In genomic region chr9:25487446-25488110, GRCm38 (mm10) we compare ENCODE assay signal across 8 mouse cellular contexts. TPM values are rescaled to one million over a fixed set of nuclear protein-coding genes. Genes with fewer than 3 reads are reported as not detected.
DNase-seq lines count a peak whose midpoint lies in the region; ATAC-seq and TF ChIP-seq lines count a peak whose summit lies in the region.

No protein-coding gene starts in this region.

- no peak for TF ChIP-seq CTCF in stomach, postnatal 0 days (IDR thresholded peaks at IDR 0.05; ENCODE audit: low read depth)
- TF ChIP-seq CTCF in kidney, postnatal 0 days (IDR thresholded peaks at IDR 0.05; ENCODE audit: low read depth): no peak

- TF ChIP-seq EP300 in stomach, postnatal 0 days (optimal IDR thresholded peaks at IDR 0.05): no peak

- no peak overlapping the region for H3K9ac ChIP-seq in heart, embryonic 11.5 days (ENCODE audit: low read depth, low read length)
- 0 out of 2 replicates have a peak overlapping the region, but pooled peaks have one; percentile 28 for H3K9ac ChIP-seq in stomach, embryonic 16.5 days (ENCODE audit: low read length)
- no peak overlapping the region for H3K9ac ChIP-seq in stomach, postnatal 0 days (ENCODE audit: low read length)
- no peak overlapping the region for H3K9ac ChIP-seq in kidney, postnatal 0 days (ENCODE audit: low read depth, low read length)

- 61% methylated on average over 12 of the region's 12 CpGs for WGBS in heart, embryonic 11.5 days (ENCODE audit: insufficient replicate concordance)
- WGBS in stomach, embryonic 16.5 days: 46% methylated on average over 12 of the region's 12 CpGs
- 49% methylated on average over 12 of the region's 12 CpGs for WGBS in stomach, postnatal 0 days
- 19% methylated on average over 12 of the region's 12 CpGs for WGBS in kidney, postnatal 0 days

- H3K9me3 ChIP-seq in heart, embryonic 11.5 days (replicated peaks; ENCODE audit: control insufficient read depth, low read length): no peaks in the 10 kb centered on the region
- no peaks in the 10 kb centered on the region for H3K9me3 ChIP-seq in stomach, embryonic 16.5 days (replicated peaks; ENCODE audit: control insufficient read depth, low read length)
- H3K9me3 ChIP-seq in stomach, postnatal 0 days (ENCODE audit: control insufficient read depth, low read length): no peaks in the 10 kb centered on the region
- no peaks in the 10 kb centered on the region for H3K9me3 ChIP-seq in kidney, postnatal 0 days (replicated peaks; ENCODE audit: low read length)

- H3K27me3 ChIP-seq in heart, embryonic 11.5 days (ENCODE audit: control insufficient read depth, insufficient read depth, low read length): no peaks in the 10 kb centered on the region
- no peaks in the 10 kb centered on the region for H3K27me3 ChIP-seq in stomach, embryonic 16.5 days (ENCODE audit: control insufficient read depth, insufficient read depth, low read length)
- H3K27me3 ChIP-seq in stomach, postnatal 0 days (ENCODE audit: control insufficient read depth, insufficient read depth, low read length): no peaks in the 10 kb centered on the region
- no peaks in the 10 kb centered on the region for H3K27me3 ChIP-seq in kidney, postnatal 0 days (ENCODE audit: insufficient read depth, low read length)

- peak; percentile 74 to 80 for DNase-seq in heart, adult 18-20 months
- no peak for DNase-seq in stomach, postnatal 0 days (ENCODE audit: low spot score)
- peak; percentile 86 for DNase-seq in kidney, postnatal 0 days (ENCODE audit: low spot score)
- DNase-seq in MN1 (ENCODE audit: low spot score): no peak
- DNase-seq in left cerebral cortex, adult 11 months (ENCODE audit: low spot score): no peak

- no peak for ATAC-seq in heart, embryonic 11.5 days (replicated peaks; ENCODE audit: insufficient number of reproducible peaks, low FRiP score, low TSS enrichment)
- no peak for ATAC-seq in stomach, embryonic 16.5 days (ENCODE audit: insufficient read depth, low FRiP score)
- no peak for ATAC-seq in stomach, postnatal 0 days (ENCODE audit: low FRiP score, low TSS enrichment)
- peak; percentile 65 for ATAC-seq in kidney, postnatal 0 days (replicated peaks; ENCODE audit: low FRiP score, low read depth)
- ATAC-seq in megakaryocyte progenitor cell, adult 5-6 weeks (replicated peaks; ENCODE audit: poor library complexity): no peak

- no peak overlapping the region for H3K27ac ChIP-seq in heart, embryonic 11.5 days (ENCODE audit: low read depth, low read length)
- H3K27ac ChIP-seq in stomach, embryonic 16.5 days (ENCODE audit: low read length): no peak overlapping the region
- H3K27ac ChIP-seq in stomach, postnatal 0 days (replicated peaks): no peak overlapping the region
- H3K27ac ChIP-seq in kidney, postnatal 0 days: 0 out of 2 replicates have a peak overlapping the region, but pooled peaks have one; percentile 13

- no peak overlapping the region for H3K4me2 ChIP-seq in heart, embryonic 11.5 days
- no peak overlapping the region for H3K4me2 ChIP-seq in stomach, embryonic 16.5 days (ENCODE audit: low read depth, low read length)
- H3K4me2 ChIP-seq in stomach, postnatal 0 days (replicated peaks; ENCODE audit: low read depth): no peak overlapping the region
- 0 out of 2 replicates have a peak overlapping the region, but pooled peaks have one; percentile 25 for H3K4me2 ChIP-seq in kidney, postnatal 0 days (ENCODE audit: low read length)

- no peaks in the 10 kb centered on the region for H3K36me3 ChIP-seq in heart, embryonic 11.5 days (ENCODE audit: control insufficient read depth, insufficient read depth, low read length)
- H3K36me3 ChIP-seq in stomach, embryonic 16.5 days (ENCODE audit: control insufficient read depth, insufficient read depth, low read length): no peaks in the 10 kb centered on the region
- H3K36me3 ChIP-seq in stomach, postnatal 0 days (ENCODE audit: control insufficient read depth, insufficient read depth, low read length): no peaks in the 10 kb centered on the region
- H3K36me3 ChIP-seq in kidney, postnatal 0 days (ENCODE audit: insufficient read depth, low read length): no peaks in the 10 kb centered on the region

- peaks cover 55% of the 10 kb centered on the region for H3K4me1 ChIP-seq in heart, embryonic 11.5 days (ENCODE audit: control insufficient read depth, insufficient read depth, low read length)
- H3K4me1 ChIP-seq in stomach, embryonic 16.5 days (ENCODE audit: control insufficient read depth, insufficient read depth, low read length): peaks cover 44% of the 10 kb centered on the region
- H3K4me1 ChIP-seq in stomach, postnatal 0 days (replicated peaks; ENCODE audit: control insufficient read depth, insufficient read depth): peaks cover 12% of the 10 kb centered on the region
- peaks cover 14% of the 10 kb centered on the region for H3K4me1 ChIP-seq in kidney, postnatal 0 days (replicated peaks; ENCODE audit: insufficient read depth, low read length)

- H3K4me3 ChIP-seq in heart, embryonic 11.5 days (ENCODE audit: low read depth, low read length): no peak overlapping the region
- H3K4me3 ChIP-seq in stomach, embryonic 16.5 days (replicated peaks; ENCODE audit: low read length): no peak overlapping the region
- H3K4me3 ChIP-seq in stomach, postnatal 0 days (ENCODE audit: low read depth, low read length): no peak overlapping the region
- no peak overlapping the region for H3K4me3 ChIP-seq in kidney, postnatal 0 days (replicated peaks; ENCODE audit: low read depth, low read length)

RNA-seq across cellular contexts. Expression of gene Eepd1, which starts 6.2 kb away (rescaled TPM):
- total RNA-seq in heart, adult 18-20 months (2021): 10 to 100 TPM; 21.5 to 25.5 TPM
- 20.9 and 21.5 TPM in 2 replicates for polyA plus RNA-seq in heart, embryonic 11.5 days (2014; fragmentation: Nextera tagmentation; extraction: Ambion mirVana)
- 14.9 and 16.0 TPM in 2 replicates for polyA plus RNA-seq in stomach, embryonic 16.5 days (2015; fragmentation: Nextera tagmentation; extraction: Ambion mirVana)
- 16.8 and 17.8 TPM in 2 replicates for polyA plus RNA-seq in stomach, postnatal 0 days (2015; fragmentation: Nextera tagmentation; extraction: Ambion mirVana)
- polyA plus RNA-seq in kidney, postnatal 0 days (2015; fragmentation: Nextera tagmentation; extraction: Ambion mirVana): 5.1 and 5.4 TPM in 2 replicates
- total RNA-seq in megakaryocyte progenitor cell, adult 5-6 weeks (2015): 4.4 and 4.8 TPM in 2 replicates
- total RNA-seq in megakaryocyte progenitor cell, adult 5-6 weeks (2017): 7.3 and 10.5 TPM in 2 replicates

Comparison
In these comparisons a context has a peak if more than half of its experiments do, and no peak if none do; other contexts are left out.
1. DNase-seq: peak in heart, adult 18-20 months (2 of 2) and kidney, postnatal 0 days (single experiment); none in stomach, postnatal 0 days (single experiment), MN1 (single experiment) and left cerebral cortex, adult 11 months (single experiment).